Mouse (Mus musculus) ES-Bruce4 (cell line): ENCODE measurements around the gene Lipo2. TPM values are rescaled to one million over a fixed set of nuclear protein-coding genes. Genes with fewer than 3 reads are reported as not detected.
A peak's percentile ranks its signal among the peaks of the same experiment; 100 is the strongest.
"Not testable (repeated sequence)": the region's sequence is repeated elsewhere in the genome, so short reads cannot be mapped to it uniquely, and the experiment has no call there.

Source experiments
- H3K27ac ChIP-seq: 2 replicates; pipeline ENCODE4 v1.5.1; 2012; ENCODE audit warnings: low read length, inconsistent platforms; ENCODE audit not compliant: insufficient read depth
- H3K27me3 ChIP-seq: 2 replicates; pipeline ENCODE4 v1.6.1; 2012; ENCODE audit warnings: mild to moderate bottlenecking, low read length, inconsistent platforms; ENCODE audit not compliant: control insufficient read depth, poor library complexity, insufficient read depth, severe bottlenecking
- H3K36me3 ChIP-seq: 2 replicates; pipeline ENCODE4 v1.6.1; 2012; ENCODE audit warnings: inconsistent platforms, mild to moderate bottlenecking, low read length, moderate library complexity; ENCODE audit not compliant: control insufficient read depth, poor library complexity, insufficient read depth, severe bottlenecking
- H3K4me1 ChIP-seq: one replicate; pipeline ENCODE4 v1.8.1; 2011; ENCODE audit warnings: low read length; ENCODE audit not compliant: control insufficient read depth, insufficient read depth
- H3K4me3 ChIP-seq: 2 replicates; pipeline ENCODE4 v1.5.1; 2011; ENCODE audit warnings: low read depth, mild to moderate bottlenecking, low read length
- H3K9ac ChIP-seq: 2 replicates; pipeline ENCODE4 v1.6.1; 2012; ENCODE audit warnings: low read depth, mild to moderate bottlenecking, inconsistent platforms; ENCODE audit not compliant: poor library complexity, severe bottlenecking
- H3K9me3 ChIP-seq: replicated peaks from 2 replicates; pipeline ENCODE4 v1.6.1; 2012; ENCODE audit warnings: mild to moderate bottlenecking, low read length, inconsistent platforms; ENCODE audit not compliant: control insufficient read depth, poor library complexity, insufficient read depth, severe bottlenecking
- CTCF ChIP-seq: IDR thresholded peaks from one replicate; pipeline ENCODE4 v1.8.1; 2011; ENCODE audit warnings: low read depth, low read length
- EP300 ChIP-seq: IDR thresholded peaks from 2 replicates; pipeline ENCODE4 v1.6.1; 2011; ENCODE audit warnings: low read depth, low read length; ENCODE audit not compliant: insufficient read depth
- POLR2A ChIP-seq: IDR thresholded peaks from one replicate; pipeline ENCODE4 v1.8.1; 2011; ENCODE audit warnings: low read length; ENCODE audit not compliant: insufficient read depth
- polyA plus RNA-seq: library from polyadenylated mRNA; stranded (reverse); fragments of >200 nt; gene quantifications from 2 replicates; pipeline ENCODE4 v1.2.4, GENCODE M21; 2011; ENCODE audit warnings: low read depth; ENCODE audit not compliant: missing spikeins, insufficient read depth, insufficient read length

Gene Lipo2
- 1.2 TPM in 1 of 2 replicates, not detected in the other for polyA plus RNA-seq

DNA sequence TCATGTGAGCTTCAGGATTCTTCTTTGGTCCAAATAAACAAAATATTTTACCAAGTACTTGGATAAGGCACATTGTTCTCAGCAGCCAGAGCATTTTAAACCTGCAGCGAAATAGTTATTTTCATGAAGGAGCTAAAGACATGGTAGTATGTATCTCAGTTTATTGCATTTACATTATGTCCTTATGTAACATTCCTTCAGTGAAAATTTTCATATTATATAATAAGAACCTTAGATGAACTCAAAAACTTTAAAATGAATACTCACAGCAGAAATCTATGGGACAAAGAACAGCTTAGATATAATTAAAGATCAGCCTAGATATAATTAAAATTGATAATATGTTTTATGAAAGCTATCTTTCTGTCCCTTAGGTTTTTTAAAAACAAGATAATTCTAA, at the start of gene Lipo2:
Gene Lipo2 (minus strand): TSS at position 101 of the 400 bp plus-strand sequence.
- H3K9me3 ChIP-seq, H3K27me3 ChIP-seq, H3K4me3 ChIP-seq, H3K4me1 ChIP-seq, H3K27ac ChIP-seq, H3K36me3 ChIP-seq, H3K9ac ChIP-seq: not testable (repeated sequence)

DNA sequence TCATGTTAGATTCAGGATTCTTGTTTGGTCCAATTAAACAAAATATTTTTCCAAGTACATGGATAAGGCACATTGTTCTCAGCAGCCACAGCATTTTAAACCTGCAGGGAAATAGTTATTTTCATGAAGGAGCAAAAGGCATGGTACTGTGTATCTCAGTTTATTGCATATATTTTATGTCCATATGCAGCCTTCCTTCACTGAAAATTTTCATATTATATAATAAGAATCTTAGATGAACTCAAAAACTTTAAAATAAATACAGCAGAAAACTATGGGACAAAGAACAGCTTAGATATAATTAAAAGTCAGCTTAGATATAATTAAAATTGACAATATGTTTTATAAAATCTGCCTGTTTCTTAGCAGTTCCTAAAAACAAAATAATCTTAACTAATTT, 36.2 kb upstream of the Lipo2 start, which contains the start of gene Lipo1:
Gene Lipo1 (minus strand): TSS at position 101 of the 400 bp plus-strand sequence.
- not testable (repeated sequence) for H3K27me3 ChIP-seq, H3K27ac ChIP-seq, H3K4me1 ChIP-seq, H3K9ac ChIP-seq, H3K9me3 ChIP-seq, H3K36me3 ChIP-seq, H3K4me3 ChIP-seq

DNA sequence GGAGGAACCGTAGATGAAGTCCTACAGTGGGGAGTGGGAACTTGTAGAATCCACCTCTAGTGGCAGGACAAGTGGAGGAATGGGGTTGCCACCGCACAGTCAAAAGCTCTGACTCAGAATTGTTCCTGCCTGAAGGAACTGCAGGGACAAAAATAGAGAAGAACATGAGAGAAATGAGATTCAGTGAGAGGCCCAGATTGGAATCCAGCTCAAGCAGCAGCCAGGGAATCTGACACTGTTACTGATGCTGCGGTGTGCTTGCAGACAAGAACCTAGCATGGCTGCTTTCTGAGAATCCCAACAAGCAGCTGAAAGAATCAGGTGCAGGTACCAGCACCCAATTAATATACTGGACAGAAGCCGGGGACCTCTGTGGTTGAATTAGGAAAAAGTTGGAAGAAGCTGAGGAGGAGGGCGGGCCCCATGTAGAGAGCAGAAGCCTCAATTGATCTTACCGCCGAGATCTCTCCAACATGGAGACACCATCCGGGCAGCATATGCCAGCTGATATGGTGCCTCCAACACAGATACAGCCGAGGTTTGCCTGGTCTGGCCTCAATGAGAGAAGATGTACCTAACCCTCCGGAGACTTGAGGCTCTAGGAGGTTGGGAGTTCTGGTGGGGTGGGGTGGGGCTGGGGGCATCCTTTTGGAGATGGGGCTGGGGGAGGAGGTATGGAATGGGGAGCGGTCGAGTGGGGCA, 35.6 kb upstream of the Lipo2 start:
- Histone ChIP-seq H3K9ac (no peak overlapping the region), H3K4me1 (no peaks in the 10 kb centered on the region), H3K4me3 (no peak overlapping the region), H3K27ac (no peak overlapping the region), H3K27me3 (no peaks in the 10 kb centered on the region), H3K9me3 (no peaks in the 10 kb centered on the region), H3K36me3 (no peaks in the 10 kb centered on the region)
- TF ChIP-seq CTCF, result no peak
- TF ChIP-seq EP300, result no peak
- TF ChIP-seq POLR2A, result no peak

DNA sequence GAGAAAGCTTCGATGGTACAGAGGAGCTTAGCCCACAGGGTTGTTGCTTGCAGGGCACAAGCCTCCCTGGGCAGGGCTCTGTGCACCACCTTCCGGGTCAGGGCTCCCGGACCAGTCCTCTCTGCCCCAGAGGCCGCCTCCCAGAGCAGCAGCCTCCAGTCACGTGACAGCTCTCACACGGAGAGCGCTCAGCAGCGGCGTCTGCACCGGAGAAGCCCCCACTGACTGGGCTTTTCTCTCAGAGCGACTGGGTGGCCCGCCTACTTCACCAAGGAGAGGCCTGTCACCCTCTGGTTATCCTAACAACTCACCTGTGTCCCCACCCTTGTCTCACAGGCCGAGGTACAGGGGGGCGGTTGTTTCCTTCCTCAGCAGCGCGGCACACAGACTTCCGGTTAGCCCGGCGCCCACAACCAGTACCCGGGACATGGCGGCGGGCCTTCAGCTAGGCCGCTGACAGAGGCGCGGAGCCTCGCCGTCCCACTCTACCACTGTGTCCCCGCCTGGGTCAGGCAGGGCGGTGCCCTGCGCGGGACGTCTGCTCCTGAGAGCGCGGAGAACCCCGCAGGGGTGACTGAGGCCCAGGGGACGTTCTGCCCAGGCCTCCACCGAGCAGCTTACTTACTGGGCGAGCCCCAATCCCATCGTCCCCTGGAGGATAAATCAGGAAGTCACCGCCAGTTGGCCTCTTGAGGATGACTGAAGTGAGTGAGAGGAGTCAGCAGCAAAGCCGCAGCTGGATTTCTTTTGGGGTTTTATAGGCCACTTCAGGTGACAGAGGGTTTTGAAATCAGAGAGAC, 10.3 kb upstream of the Lipo2 start, which contains the start of gene Lipo3:
Gene Lipo3 (minus strand): TSS at position 665 of the 800 bp plus-strand sequence.
- H3K27me3 ChIP-seq, H3K36me3 ChIP-seq, H3K4me1 ChIP-seq, H3K27ac ChIP-seq, H3K9ac ChIP-seq, H3K9me3 ChIP-seq: not testable (repeated sequence)
- H3K4me3 ChIP-seq, result peak within 1 kb of the TSS; percentile 60

Other genes starting within 250 kb of the Lipo2 start
- gene Lipo4, start 233.6 kb downstream of the Lipo2 start, polyA plus RNA-seq, result not detected in 2 replicates
- gene Gm8978, start 126.1 kb downstream of the Lipo2 start, polyA plus RNA-seq, result not detected in 2 replicates
- gene Lipo3, start 10.6 kb upstream of the Lipo2 start, polyA plus RNA-seq, result 2.5 and 3.6 TPM in 2 replicates
- gene Lipo1, start 36.1 kb upstream of the Lipo2 start, polyA plus RNA-seq, result not detected in 2 replicates
- not detected in 2 replicates for gene Lipf, start 209.8 kb upstream of the Lipo2 start, polyA plus RNA-seq